Mouse (Mus musculus) thymus, adult 18-20 months (tissue): Measurements from ENCODE around the gene Dnm3.

Source experiments
- DNase-seq, 2 experiments: peaks; one replicate each; pipeline ENCODE4 v3.0.0; 2022; ENCODE audit warnings: mixed read lengths in 2 of 2

Gene Dnm3

DNA sequence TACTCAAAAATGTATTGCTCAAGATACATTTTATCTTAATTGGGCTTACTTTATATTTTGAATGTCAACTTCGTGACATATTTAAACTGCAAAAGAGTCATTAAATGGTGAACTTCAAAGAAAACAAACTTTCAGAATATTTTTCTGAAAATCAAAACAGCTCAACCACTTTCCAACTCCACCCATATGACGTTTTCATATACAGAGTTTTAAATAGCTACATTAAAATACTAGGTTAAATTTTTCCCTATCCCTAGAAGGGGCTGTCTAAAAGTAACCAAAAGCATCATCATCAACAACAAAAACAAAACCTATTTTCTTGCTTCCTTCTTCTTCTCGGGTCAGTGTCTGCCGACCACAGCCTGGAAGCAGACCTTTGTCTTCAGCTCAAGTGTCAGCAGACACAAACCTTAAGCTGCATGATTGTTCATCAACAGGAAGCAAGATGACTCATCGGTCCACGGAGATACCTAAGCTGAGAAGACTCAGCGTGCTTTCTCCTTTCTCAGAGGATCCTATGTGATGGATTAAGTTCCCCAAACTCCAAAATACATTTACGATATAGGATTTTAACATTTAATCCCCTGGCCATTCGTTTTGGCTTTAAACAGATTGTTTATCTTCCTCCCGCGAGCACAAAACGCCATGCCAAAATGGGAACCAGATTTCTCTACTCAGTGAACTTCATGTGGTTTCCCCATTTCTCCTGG, 270.7 kb downstream of the Dnm3 start:
- no peak for DNase-seq

DNA sequence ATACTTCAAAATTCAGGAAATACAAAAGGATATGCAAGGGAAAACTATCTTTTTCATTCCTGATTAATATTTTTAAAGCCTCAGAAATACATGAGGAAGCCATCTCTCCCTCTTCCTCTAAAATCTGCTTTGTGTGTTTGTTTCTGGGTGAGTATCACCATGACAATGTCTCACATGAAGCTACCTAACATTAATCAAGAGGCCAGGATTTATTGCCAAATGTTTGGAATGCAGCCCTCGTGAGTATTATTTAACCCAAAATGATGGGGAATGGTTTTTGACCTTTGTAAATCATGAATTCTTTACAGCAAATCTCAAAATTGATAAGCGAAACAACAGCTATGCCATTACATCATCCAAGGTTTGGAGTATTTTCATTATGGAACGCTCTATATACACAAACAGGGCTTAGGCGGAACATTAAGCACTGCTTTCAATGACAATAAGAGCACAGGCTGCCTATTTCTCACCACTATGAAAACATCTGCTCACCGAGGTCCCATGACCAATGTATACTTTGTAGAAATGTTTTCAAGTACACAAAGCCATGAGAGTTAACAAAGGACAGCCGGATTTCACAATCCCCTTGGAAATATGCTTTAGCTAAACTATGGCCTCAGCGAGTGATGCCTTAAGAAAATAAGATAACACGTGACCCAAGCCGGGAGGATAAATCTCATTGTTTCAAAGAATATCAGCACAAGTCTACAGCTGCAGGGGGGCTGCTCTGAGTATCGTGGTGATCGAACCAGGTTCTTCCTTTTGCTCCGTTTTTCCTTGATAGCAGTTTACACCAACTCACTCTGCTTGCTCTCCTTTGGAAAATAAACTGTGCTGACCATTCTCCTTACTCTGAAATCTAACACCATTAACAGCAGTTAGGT, 275.1 kb downstream of the Dnm3 start:
- DNase-seq: no peak

DNA sequence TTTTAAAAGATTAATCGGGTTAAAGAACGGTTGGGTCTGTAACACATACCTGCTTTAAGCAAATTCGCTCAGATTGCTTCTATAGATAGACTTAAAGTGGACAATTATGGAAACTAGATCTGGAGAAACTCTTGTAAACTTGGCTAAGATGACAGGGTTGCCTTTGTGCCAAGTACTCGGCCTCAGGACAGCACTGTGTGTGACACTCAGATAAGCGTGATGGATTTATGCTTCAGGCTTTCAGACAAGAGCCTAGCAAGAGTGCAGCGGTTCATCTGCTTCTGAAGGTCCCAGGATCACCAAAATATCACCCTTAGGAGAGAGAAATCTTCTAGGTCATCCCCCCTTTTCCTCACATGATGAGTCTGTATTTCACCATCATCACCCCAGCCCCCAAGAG, 277.4 kb downstream of the Dnm3 start:
- DNase-seq: no peak

DNA sequence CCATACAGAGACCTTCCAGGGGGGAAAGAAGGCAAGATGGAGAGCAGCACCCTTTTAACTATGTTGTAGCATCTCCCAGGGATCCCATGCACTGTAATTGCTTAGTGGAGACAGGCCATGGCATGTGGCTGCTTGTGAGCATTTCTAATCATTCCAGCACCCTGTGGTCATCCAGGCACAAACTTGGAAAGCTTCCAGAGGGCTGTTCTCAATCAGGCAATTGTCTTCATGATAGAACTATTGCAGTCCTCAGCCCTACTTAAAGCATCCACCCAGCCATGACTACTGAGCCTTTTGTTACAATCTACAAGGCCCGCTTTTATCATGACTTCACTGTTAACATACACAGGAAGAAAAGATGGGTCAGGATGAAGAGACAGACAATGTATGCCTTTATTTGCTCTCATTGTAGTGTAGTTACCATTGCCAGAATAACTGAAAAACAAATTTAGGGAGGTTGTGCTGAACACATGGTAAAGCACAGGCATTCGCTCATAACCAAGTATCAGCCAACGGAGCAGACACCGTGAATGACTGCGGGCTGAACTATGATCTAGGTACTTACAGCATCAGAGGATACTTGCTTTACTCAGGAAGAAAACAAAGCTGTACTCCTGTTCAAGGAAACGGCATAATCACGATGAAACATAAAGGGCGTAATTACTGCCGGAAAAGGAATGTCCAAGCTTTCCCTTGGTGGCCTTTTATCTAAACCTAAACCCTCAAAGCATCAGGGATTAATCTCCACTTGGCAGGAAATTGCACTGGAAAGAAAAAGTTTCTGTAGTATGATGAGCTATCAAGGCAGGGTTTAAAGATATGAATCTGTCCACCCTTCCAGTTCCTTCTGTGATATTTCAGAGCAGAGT, 280.8 kb downstream of the Dnm3 start:
- DNase-seq: no peak

DNA sequence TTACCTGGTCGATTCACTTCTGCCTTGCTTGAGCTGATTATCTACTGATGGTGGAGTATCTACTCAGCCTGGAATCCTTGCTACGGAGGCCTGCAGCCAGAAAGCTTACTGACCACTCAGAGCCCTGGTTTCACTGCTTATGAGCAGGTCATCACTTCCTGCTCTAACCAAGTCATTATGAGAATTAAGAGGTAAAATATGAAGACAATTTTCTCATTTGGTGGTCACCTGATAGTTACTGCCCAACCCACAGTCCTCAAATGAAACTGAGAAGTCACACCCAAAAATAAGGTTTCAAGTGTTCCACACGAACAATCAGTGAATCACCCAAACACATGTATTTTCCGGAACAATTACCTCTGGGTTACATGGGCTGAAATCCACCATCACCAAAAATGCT, 289.1 kb downstream of the Dnm3 start:
- no peak for DNase-seq

DNA sequence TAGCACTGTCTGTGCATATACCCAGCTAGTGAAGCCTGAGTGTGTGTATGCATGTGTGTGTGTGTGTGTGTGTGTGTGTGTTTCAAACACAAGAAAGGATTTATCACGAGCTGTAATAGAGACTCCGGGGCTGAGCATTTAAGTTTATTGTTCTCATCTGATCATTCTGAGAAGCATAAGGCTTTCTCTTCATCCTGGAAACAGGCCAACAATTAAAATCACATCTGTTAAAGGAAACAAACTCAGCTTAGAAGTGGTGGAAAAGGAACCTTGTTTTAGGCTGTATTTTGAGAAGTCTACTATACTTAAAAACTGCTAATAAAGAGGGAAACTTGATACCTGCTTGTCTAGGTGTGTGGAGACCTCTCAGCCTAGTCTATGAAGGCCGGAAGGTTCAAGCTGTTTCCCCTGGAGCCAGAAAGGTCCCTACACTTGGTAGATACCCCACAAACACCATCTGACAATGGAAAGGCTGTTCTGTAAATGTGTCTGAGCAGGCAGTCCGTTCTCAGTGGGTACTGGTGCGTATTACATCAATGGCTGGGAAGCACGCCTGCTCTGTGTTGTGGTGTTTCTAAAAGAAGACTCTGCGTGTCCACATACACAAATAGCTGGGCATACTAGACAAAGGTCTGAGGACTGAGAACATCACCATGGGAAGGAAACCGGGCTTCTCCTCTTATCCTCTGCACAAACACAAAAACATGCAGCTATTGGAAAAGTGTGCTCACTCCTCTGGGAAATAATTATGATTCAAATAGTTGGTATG, 290.3 kb downstream of the Dnm3 start:
- DNase-seq: no peak

DNA sequence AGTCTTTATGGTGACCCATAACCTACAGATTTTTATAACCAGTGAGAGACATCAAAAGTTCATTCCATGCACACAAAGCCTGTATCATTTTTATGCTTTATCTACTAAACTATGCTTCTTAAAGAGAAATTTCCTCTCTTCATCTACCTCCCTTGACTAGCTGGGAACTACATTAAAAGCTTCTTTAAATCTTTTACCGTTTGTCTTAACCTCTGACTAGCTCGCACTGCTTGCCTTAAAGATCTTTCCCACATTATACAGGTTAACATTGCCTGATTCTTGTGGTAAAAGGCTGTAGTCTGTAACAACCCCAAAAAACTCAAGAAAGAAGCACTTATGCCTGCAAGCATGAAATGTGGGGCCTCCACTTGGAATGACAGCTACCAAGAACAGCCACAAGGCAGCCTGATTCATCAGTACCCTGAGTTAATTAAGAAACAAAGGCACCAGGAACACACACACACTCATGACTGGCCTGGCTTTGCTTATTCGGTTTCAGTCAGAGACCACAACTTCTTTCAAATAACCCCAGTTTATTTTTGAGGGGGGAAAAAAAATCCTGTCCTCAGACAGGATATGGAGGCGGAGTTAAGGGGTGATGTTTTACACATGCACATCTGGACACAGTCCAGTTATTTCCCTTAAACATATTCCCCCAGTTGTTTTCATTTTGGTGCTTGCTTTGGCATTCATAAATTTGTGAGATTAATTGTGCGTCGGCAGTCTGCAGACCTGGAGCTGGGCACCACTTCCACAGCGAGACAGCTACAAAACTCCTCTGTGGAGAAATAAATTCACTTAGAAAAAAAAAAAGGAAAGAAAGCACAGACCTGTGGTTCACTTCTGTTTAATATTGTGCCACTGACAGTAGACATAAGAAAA, 291.1 kb downstream of the Dnm3 start:
- no peak for DNase-seq

DNA sequence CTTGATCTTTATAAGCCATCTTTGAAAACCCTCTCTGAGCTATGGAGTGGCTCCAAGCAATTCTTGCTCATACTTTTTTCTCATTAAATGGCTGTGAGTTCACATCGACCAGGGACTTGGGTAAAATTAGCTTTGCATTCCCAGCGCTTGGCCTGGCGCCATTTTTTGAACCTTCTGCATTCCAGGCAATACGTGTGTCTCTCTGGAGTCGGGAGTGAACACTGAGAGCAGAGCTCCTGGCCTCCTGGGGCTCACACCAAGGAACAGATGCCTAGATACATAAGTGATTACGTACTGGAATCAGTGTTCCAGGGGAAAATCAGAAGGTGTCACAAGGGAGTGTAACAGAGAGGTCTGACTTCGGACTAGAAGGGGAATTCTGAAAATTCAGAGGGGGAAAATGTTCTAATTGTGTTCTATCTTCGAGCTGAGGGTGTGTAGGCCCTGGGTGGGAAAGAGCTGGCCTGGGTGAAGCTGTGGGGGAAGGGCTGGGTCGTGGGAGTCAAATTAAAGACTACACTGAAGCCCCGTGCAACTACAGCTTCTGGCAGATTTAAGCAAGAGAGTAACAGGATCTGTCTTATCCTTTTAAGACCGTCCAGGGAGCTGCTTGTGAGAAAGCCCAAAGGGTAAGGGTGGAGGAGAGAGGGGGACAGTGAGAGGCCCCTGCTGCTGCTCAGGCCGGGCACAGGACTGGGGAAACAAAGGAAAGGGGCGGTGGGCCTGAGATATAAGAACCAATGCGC, 293.7 kb downstream of the Dnm3 start:
- DNase-seq: no peak

DNA sequence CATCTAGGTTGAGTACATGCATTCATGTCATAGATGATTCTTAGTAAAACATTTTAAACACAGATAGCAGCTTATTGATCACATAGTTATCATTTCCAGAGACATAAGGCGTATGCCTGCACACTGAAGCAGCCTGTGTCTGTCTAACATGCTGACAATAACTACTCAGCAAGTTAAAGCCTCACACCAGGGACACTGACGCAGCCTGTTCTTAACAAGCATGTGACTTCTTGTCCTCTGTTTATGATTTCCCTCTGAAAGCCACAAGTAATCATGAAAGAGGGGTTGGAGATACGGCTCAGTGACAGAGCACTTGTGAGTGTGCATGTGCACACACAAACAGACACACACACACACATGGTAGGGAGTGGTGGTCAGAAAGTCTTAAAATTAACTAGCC, 294.4 kb downstream of the Dnm3 start:
- DNase-seq: no peak

DNA sequence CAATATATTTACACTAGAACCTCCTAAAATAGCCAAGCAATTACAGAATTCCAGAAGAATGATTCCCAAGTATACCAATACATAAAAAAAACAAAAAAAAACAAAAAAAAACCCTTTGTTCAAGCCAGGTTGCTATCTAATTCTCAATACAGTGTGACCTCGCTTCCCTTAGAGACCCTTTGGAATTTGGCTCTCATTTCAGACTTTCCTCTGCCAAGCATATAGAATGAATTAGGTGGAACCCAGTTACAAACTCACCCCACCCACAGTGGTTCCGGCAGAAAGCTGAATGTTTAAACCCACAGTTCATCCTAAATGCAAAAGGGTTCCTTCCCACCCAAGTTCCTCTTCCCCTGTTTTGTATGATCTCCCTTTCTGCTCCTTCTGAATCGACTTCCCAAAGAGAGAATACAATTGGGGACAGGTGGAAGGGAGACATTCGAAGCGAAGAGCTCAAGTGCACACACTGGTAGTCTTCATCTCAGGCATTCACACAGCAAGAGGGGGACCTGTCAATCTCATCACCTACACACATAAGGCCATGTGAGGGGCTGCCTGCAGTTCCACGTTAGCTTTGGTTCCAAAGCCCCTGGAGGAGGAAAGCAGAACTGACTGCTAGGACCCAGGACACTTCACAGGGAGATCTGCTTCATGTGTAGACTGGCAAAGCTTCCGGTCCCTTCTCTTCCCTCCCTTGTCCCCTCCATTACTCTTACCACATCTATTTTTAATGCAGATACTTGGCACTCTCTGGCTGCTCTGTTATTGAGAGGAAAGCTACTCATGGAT, 296.5 kb downstream of the Dnm3 start:
- DNase-seq: no peak

DNA sequence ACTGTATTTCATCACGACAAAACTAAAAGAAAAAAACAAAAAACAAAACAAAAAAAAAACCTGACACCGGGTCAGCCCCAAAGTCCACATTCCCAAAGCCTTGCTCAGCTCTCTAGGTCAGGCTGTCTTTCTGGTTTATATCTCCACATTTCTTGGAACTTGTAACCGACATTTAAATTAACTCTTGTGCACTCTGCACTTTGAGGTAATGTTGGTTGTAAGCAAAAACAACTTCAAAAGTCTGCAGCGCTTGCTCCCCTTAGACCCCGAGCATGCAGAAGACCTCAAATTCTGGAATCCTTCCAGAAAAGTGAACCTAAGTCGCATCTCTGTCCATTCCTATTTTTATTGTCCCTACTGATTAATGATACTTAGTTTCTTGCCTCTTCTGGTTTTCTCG, 297.4 kb downstream of the Dnm3 start:
- no peak for DNase-seq

DNA sequence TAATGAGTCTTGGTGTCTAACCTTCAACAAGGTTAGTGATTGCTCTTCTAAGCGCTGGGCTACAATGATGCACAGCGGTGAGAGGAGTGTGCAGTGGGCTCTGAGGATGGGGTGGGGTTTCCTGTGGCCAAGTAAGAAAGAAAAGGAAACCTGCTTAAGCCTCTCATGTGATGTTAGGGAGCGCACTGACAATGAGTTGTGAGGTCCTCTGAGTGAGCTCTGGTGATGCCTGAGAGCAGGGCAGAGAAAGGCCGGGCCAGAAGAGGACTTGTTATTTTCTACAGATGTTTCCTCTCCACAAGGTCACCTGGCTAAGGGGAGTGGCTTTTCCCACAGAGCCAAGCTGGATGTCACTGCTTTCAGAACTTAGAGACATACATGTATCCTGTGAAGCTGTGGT, 298.4 kb downstream of the Dnm3 start:
- DNase-seq: no peak

DNA sequence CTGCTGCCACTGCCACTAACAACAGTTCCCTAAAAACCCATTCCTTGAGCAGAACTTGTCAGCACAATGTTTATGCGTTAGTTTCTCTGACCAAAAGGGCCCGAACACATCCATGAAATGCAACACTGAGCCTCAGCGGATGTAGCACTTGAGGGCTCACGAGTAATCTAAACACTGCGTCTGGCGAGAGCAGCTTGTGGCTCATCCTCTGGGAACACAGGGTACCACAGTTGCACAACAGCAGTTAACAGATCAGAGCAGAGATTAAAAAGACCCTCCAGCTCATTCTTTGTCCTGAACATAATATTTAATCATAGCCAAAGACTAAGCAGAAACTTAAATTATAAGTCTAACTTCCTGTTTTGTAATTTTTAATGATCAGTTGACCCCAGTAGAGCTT, 305.0 kb downstream of the Dnm3 start:
- no peak for DNase-seq

DNA sequence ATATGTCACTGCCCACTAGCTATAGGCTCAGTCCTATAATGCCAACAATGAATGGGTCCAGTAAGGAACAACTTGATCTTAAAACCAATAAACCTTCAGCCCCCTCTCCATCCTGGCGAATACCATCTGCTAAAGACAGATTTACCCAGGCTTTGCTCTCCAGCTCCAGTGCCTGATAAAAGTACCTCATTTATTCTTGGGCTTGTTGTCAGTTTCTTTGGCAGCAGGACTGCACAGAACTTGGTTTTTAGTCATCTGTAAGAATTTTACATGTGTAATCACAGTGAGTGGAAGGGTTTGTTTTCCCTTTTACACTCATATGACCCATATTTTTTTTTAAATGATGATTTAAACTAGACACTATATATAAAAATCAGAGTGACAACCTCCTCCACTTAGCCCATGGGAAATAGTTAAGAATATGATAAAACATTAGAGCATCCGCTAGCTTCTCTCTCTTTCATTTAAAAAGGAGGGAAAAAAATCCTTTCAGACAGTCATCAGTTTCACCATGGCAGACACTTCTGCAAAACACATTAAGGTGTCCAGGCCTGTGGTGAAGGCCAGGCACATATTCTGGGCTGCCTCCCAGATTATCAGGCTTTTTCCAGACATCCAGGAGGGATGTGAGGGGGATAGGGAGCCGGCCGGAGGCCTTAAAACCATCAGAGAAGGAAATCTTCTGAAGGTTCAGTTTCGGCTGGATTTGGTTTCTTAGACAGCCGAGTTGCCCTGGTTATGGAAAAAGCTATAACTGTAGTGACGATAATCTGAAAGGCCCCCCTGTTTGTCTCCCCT, 313.9 kb downstream of the Dnm3 start:
- DNase-seq: no peak

DNA sequence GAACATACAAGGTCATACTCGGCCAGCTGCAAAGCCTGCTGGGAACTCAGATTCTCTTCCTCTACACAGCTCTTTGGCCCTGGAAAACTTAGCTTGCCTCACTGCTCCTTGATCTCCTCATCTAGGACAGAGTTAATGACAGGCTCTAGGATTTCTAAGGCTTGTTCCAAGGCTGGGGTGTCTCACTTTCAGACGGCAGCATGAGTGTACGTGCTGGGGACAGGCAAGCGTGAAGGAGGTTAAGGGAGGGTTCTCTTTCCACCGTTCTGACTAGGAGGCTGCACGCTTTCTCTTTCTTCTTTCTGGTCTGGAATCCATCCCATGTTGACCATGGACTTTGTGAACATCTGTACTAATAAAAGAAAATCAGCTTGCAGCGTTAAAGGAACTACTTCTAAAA, 315.2 kb downstream of the Dnm3 start:
- DNase-seq: no peak

DNA sequence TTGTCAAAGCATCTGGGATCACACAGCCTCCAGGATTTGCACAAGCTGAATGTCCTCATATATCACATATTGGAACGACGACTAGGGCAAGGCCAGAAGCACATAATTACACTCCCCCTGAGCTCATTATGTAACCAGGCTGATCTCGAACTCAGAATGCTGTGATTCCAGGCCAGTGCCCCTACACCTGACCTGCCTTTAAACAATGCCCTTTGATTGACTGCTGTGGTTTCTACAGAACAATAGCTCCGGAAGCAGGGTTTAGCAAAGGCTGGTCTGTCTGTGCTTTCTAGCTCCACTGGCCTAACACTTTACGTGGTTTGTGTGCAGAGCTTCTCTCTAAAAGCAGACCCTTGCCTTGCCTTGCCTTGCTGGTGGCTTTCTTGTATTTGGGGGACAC, 315.6 kb downstream of the Dnm3 start:
- no peak for DNase-seq

DNA sequence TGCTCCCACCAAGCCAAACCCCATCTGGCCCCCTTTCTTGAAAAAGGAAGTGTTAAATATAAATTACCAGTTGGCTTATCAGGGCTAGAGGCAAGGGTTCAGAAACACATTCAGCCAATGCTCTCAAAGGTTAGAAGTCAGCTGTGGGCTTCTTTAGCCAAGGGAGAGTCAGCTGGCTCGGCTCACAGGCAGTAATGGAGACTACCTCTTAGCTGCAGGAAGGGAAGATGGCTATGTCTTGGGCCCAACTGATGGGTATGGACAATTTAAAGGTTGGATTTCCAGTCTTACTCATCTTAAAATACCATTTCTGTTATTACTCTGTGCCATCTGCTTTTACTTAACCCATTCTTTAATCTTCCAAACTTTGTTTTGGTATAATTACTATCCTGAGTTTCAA, 317.1 kb downstream of the Dnm3 start:
- no peak for DNase-seq

DNA sequence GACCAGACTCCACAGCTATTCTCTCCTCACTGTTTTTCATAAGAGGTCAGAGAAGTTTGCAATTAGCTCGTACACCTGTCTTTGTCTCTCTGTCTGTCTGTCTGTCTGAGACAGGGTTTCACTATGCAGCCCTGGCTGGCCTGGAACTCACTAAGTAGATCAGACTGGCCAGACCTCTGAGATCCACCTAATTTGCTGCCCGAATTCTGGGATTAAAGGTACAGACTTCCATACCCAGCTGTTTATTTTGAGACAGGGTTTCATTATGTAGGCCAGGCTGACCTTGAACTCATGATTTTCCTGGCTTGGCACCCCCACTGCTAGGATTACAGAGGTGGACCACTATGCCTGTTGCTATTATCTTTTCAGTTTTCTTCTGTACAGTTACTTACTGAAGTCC, 319.3 kb downstream of the Dnm3 start:
- DNase-seq: no peak

DNA sequence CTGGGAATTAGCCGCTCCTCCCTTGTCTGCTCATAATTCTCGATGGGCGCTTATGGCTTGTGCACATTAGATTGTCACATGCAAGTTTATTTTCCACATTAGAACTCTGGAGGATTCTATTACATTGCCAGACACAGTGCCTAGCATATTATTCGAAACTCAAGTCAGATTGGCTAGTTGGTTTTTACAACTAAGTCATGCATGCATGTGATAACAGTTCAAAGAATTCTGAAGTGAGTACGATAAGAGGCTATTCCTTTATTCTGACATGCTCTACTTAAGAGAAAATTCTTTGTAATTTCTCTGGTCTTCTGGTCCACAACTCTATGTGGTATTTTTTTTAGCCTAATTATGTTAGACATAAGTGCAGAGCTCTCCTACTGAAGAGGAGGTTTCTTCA, 320.2 kb downstream of the Dnm3 start:
- no peak for DNase-seq
